Mouse (Mus musculus) forebrain, embryonic 14.5 days (tissue): ENCODE results near the gene Cntnap5a. TPM values are rescaled to one million over a fixed set of nuclear protein-coding genes. Genes with fewer than 3 reads are reported as not detected.

Experiments used
- ATAC-seq: fragments of 200-750 bp; cut with Nextera tagmentation; 2 replicates; pipeline ENCODE4 v1.8.0; 2017; ENCODE audit warnings: mild to moderate bottlenecking, moderate library complexity
- DNase-seq: peaks from one replicate; pipeline ENCODE4 v3.0.0-alpha.2; 2015; ENCODE audit warnings: low spot score
- H3K27ac ChIP-seq: fragments of 300-500 bp; sonication (generic); 2 replicates; pipeline ENCODE4 v1.5.1; 2014; ENCODE audit warnings: low read depth, mild to moderate bottlenecking, control low read depth, low read length, moderate library complexity
- H3K27me3 ChIP-seq: fragments of 300-500 bp; sonication (generic); replicated peaks from 2 replicates; pipeline ENCODE4 v1.6.1; 2014; ENCODE audit warnings: low read length, control low read depth, mixed read lengths; ENCODE audit not compliant: control insufficient read depth, insufficient read depth
- H3K36me3 ChIP-seq: fragments of 300-500 bp; sonication (generic); 2 replicates; pipeline ENCODE4 v1.6.1; 2014; ENCODE audit warnings: low read length, control low read depth; ENCODE audit not compliant: control insufficient read depth, insufficient read depth
- H3K4me1 ChIP-seq: fragments of 300-500 bp; sonication (generic); 2 replicates; pipeline ENCODE4 v1.6.1; 2014; ENCODE audit warnings: antibody characterized with exemption, low read length, control low read depth; ENCODE audit not compliant: control insufficient read depth, insufficient read depth
- H3K4me2 ChIP-seq: fragments of 300-500 bp; sonication (generic); 2 replicates; pipeline ENCODE4 v1.6.1; 2014; ENCODE audit warnings: mild to moderate bottlenecking, control low read depth, low read length
- H3K4me3 ChIP-seq: fragments of 300-500 bp; sonication (generic); 2 replicates; pipeline ENCODE4 v1.5.1; 2014; ENCODE audit warnings: low read depth, low read length, control low read depth
- H3K9ac ChIP-seq: fragments of 300-500 bp; sonication (generic); 2 replicates; pipeline ENCODE4 v1.6.1; 2014; ENCODE audit warnings: mild to moderate bottlenecking, low read length, control low read depth, moderate library complexity
- H3K9me3 ChIP-seq: fragments of 300-500 bp; sonication (generic); replicated peaks from 2 replicates; pipeline ENCODE4 v1.6.1; 2016; ENCODE audit warnings: low read length, control low read depth, mixed read lengths; ENCODE audit not compliant: control insufficient read depth
- WGBS: fragments of 180-500 bp; shearing (Covaris S2); extraction: QIAGEN DNeasy Blood & Tissue Kit; methylation state at CpG from one replicate; pipeline ENCODE4 v1.1.7; 2014; 5-methylcytosine and 5-hydroxymethylcytosine counted together
- polyA plus RNA-seq: library from polyadenylated mRNA; unstranded; fragments of >200 nt; fragmentation: Nextera tagmentation; extraction: Ambion mirVana; gene quantifications from 2 replicates; pipeline ENCODE4 v1.2.1, GENCODE M21; 2014

Cntnap5a gene
- polyA plus RNA-seq, 1 experiment from 2014 or later: 0.29 TPM

GRCm38 (mm10) chr1:116015768-116016167 is 331.2 kb downstream of the Cntnap5a start:
- Histone ChIP-seq H3K4me2 (no peak overlapping the region), H3K27ac (no peak overlapping the region), H3K36me3 (no peaks in the 10 kb centered on the region), H3K4me3 (no peak overlapping the region), H3K9me3 (no peaks in the 10 kb centered on the region), H3K4me1 (no peaks in the 10 kb centered on the region), H3K9ac (no peak overlapping the region), H3K27me3 (no peaks in the 10 kb centered on the region)
- DNase-seq (no peak), ATAC-seq (no peak)
- 94% methylated on average over 2 of the region's 2 CpGs for WGBS

- Histone ChIP-seq H3K36me3 (no peaks in the 10 kb centered on the region), H3K4me1 (no peaks in the 10 kb centered on the region), H3K4me3 (no peak overlapping the region), H3K27ac (no peak overlapping the region), H3K27me3 (no peaks in the 10 kb centered on the region), H3K4me2 (no peak overlapping the region), H3K9me3 (no peaks in the 10 kb centered on the region), H3K9ac (no peak overlapping the region)
- ATAC-seq (no peak), DNase-seq (no peak)
- WGBS: 86% methylated on average over 1 of the region's 1 CpGs
These were observed 345.1 kb downstream of the Cntnap5a start for GRCm38 (mm10) chr1:116029653-116030052.

- DNase-seq (peak; percentile 23), ATAC-seq (peak; percentile 63; the same call in 1 of the 2 replicates)
- Histone ChIP-seq H3K9ac (no peak overlapping the region), H3K36me3 (no peaks in the 10 kb centered on the region), H3K27ac (no peak overlapping the region), H3K27me3 (no peaks in the 10 kb centered on the region), H3K4me2 (no peak overlapping the region), H3K4me3 (no peak overlapping the region), H3K4me1 (no peaks in the 10 kb centered on the region), H3K9me3 (no peaks in the 10 kb centered on the region)
- WGBS: 4% methylated on average over 1 of the region's 1 CpGs
These were observed 351.3 kb downstream of the Cntnap5a start for GRCm38 (mm10) chr1:116035897-116036296.

GRCm38 (mm10) chr1:116036894-116037293 is 352.3 kb downstream of the Cntnap5a start:
- no peak for ATAC-seq
- Histone ChIP-seq H3K27me3 (no peaks in the 10 kb centered on the region), H3K36me3 (no peaks in the 10 kb centered on the region), H3K4me3 (no peak overlapping the region), H3K4me1 (no peaks in the 10 kb centered on the region), H3K9me3 (no peaks in the 10 kb centered on the region), H3K9ac (no peak overlapping the region), H3K27ac (no peak overlapping the region), H3K4me2 (no peak overlapping the region)
- no peak for DNase-seq
- WGBS: 95% methylated on average over 2 of the region's 2 CpGs

GRCm38 (mm10) chr1:116044083-116044482 is 359.5 kb downstream of the Cntnap5a start:
- Histone ChIP-seq H3K27ac (no peak overlapping the region), H3K27me3 (no peaks in the 10 kb centered on the region), H3K4me3 (no peak overlapping the region), H3K9me3 (no peaks in the 10 kb centered on the region), H3K4me1 (no peaks in the 10 kb centered on the region), H3K36me3 (no peaks in the 10 kb centered on the region), H3K9ac (no peak overlapping the region), H3K4me2 (no peak overlapping the region)
- DNase-seq (no peak), ATAC-seq (no peak)
- WGBS: 52% methylated on average over 1 of the region's 1 CpGs

- Histone ChIP-seq H3K9ac (no peak overlapping the region), H3K9me3 (no peaks in the 10 kb centered on the region), H3K36me3 (no peaks in the 10 kb centered on the region), H3K27me3 (no peaks in the 10 kb centered on the region), H3K27ac (no peak overlapping the region; the same call in 1 of the 2 replicates), H3K4me1 (no peaks in the 10 kb centered on the region), H3K4me2 (no peak overlapping the region), H3K4me3 (no peak overlapping the region)
- 0 out of 2 replicates have a peak, but pooled peaks have one; percentile 34 for ATAC-seq
- 70% methylated on average over 3 of the region's 3 CpGs for WGBS
- no peak for DNase-seq
These were observed 422.6 kb downstream of the Cntnap5a start for GRCm38 (mm10) chr1:116107010-116107723.

- no peak overlapping the region for H3K4me2 ChIP-seq
- H3K36me3 ChIP-seq: no peaks in the 10 kb centered on the region
- DNase-seq: peak; percentile 11
- no peak overlapping the region for H3K9ac ChIP-seq
- H3K4me1 ChIP-seq: no peaks in the 10 kb centered on the region
- no peaks in the 10 kb centered on the region for H3K9me3 ChIP-seq
- no peak overlapping the region for H3K4me3 ChIP-seq
- H3K27ac ChIP-seq: no peak overlapping the region
- ATAC-seq: peak; percentile 62; the same call in 1 of the 2 replicates
- H3K27me3 ChIP-seq: no peaks in the 10 kb centered on the region
These were observed 423.1 kb downstream of the Cntnap5a start for GRCm38 (mm10) chr1:116107724-116108058.

- no peak overlapping the region for H3K4me2 ChIP-seq
- ATAC-seq (no peak), DNase-seq (no peak)
- H3K36me3 ChIP-seq: no peaks in the 10 kb centered on the region
- H3K4me3 ChIP-seq: no peak overlapping the region
- H3K4me1 ChIP-seq: no peaks in the 10 kb centered on the region
- no peak overlapping the region for H3K27ac ChIP-seq
- no peaks in the 10 kb centered on the region for H3K27me3 ChIP-seq
- no peak overlapping the region for H3K9ac ChIP-seq
- no peaks in the 10 kb centered on the region for H3K9me3 ChIP-seq
These were observed 423.8 kb downstream of the Cntnap5a start for GRCm38 (mm10) chr1:116108381-116108780.

- H3K36me3 ChIP-seq: no peaks in the 10 kb centered on the region
- no peak overlapping the region for H3K4me2 ChIP-seq
- H3K4me1 ChIP-seq: no peaks in the 10 kb centered on the region
- H3K27ac ChIP-seq: no peak overlapping the region
- no peak overlapping the region for H3K9ac ChIP-seq
- DNase-seq (no peak), ATAC-seq (no peak)
- H3K27me3 ChIP-seq: no peaks in the 10 kb centered on the region
- no peaks in the 10 kb centered on the region for H3K9me3 ChIP-seq
- WGBS: 69% methylated on average over 1 of the region's 1 CpGs
- H3K4me3 ChIP-seq: no peak overlapping the region
These were observed 441.2 kb downstream of the Cntnap5a start for GRCm38 (mm10) chr1:116125767-116126166.
